Mouse (Mus musculus): ENCODE results near the gene Eya4. TPM values are rescaled to one million over a fixed set of nuclear protein-coding genes. Genes with fewer than 3 reads are reported as not detected.
A peak's percentile ranks its signal among the peaks of the same experiment; 100 is the strongest.

Gene Eya4
- 1 to 10 TPM; 4.5 to 7.2 (median 6.0) TPM for total RNA-seq (2022)

DNA sequence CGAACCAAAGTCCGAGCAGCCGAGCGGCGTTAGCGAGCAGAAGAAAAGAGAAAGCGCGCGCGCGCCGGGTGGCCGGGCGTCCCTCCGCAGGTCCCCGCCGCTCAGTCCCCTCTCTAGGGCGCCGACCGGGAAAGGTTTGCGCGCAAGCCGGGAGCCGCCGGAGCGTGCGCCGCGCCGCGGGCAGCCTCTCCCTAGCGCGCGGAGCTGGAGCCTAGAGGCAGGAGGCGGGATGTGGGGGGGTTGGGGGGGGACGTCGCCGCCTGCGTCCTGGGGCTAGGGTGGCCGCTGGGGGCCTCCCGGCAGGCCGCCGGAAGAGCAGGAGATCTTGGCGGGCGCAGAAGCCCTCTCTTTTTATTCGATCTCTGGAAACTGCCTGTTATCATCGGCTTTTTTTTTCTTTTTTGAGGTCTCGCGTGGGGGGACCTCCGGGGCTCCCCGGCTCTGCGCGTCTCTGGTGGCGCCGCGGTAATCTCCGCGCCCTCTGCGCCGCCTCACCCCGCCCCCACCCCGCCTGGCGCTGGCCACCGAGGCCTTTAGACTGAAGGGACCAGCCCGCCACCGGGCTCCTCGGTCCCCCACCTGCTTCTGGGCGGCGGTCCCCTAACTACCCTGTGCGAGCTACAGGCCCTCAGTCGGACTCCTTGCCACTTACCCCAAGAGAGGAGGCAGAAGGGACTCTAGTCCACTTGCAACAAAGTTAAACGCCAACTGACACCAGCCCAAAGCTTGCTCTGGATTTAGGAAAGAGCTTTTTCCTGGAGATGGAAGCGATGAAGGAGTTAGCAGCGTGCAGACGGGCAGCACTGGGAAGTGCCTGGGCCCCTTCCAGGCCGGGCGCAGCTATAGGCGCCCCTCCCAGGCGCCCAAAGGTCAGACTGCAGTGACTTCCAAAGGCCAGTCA is at the start of gene Eya4:
TSS of gene Eya4 (minus strand) at position 776 of the 901 bp plus-strand sequence.
- DNase-seq (ENCODE audit: low spot score in 2 of 2) = peak; percentile 6 to 23

DNA sequence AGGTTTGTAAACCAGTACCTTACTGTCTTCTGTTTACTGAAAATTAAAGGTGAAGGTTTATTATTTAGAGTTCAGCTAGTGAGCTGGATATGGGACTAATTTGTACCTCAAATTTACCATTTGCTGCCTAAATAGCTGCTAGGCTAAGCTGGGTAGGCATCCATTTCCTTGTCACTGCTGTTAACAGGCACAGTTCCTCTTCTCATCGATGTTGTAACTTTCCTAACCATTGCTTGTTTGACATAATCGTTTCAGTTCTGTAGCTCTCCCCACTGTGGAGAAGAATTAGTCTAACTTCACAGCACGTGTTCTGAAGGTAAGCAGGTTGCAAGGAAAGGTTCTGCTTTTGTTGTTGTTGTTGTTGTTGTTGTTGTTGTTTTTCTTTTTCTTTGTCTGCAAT is 44.8 kb upstream of the Eya4 start:
- no peak for DNase-seq (ENCODE audit: low spot score in 2 of 2)

DNA sequence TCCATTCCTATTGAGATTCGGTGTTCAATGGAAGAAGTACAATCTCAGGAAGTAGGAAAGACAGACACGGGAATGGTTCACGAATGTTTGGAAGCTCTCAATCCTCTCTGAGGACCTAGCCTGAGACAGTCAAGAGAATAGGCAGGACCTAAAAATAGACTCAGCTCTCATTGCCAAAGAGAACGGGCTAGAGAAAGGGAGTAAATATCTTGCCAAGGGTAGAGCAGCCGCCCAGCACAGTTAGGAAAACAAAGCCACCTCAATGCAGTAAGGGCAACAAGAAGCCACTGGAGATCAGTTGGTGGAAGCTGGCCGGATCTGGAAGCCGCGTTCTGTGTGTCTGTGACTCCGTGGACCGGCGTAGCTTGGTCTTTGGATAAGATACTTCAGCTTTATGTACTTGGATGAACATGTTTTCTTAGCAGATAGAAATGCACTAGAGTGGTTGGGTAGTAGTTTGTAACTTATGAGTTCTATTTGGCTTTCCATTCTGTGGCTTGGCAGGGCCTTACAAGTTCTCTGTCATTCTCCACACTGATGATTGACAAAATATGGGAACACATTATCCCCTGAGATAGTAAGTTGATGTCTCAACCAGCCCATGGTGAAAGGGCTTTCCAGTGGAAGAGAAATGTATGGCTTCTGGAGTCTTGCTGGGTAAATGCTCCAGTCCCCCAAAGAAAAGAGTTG is 44.1 kb upstream of the Eya4 start:
- DNase-seq (ENCODE audit: low spot score in 2 of 2) = no peak

DNA sequence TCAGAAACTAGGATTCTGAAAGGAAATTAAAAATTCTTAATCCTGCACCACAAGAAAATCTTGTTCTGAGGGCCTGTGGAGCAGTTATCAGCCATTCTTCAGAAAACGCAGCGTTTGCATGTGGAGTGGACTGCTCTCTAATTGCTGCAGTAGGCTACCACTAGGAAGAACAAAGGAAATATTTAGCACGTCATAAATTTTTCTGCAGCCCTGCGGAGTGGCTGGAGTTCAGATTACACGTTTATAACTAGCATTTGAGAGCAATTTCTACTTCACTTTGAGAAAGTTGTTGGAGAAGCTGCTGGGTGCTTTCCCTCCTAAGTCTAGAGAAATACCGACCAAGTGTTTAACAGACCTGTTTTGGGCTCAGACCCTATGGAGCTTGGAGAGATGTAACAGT is 43.6 kb upstream of the Eya4 start:
- no peak for DNase-seq (ENCODE audit: low spot score in 2 of 2)

DNA sequence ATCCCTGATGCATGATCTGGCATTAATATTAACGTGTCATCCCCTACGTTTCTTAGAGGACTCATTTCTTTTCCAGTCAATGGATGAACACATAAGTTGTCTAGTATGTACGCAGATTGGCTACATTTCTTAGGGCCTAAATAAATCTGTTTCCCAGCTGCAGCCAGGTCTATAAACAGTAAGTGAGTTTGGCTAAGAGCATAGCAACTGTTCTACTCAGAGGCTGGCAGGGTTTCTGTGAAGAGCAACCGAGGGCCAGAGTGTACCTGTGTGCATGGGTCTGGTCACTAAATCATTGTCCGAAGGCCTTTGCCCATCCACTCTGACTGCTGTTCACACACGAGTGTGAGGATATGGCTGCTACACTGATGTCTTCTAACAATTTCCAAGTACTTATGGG is 13.3 kb upstream of the Eya4 start:
- DNase-seq (ENCODE audit: low spot score in 2 of 2) = no peak

DNA sequence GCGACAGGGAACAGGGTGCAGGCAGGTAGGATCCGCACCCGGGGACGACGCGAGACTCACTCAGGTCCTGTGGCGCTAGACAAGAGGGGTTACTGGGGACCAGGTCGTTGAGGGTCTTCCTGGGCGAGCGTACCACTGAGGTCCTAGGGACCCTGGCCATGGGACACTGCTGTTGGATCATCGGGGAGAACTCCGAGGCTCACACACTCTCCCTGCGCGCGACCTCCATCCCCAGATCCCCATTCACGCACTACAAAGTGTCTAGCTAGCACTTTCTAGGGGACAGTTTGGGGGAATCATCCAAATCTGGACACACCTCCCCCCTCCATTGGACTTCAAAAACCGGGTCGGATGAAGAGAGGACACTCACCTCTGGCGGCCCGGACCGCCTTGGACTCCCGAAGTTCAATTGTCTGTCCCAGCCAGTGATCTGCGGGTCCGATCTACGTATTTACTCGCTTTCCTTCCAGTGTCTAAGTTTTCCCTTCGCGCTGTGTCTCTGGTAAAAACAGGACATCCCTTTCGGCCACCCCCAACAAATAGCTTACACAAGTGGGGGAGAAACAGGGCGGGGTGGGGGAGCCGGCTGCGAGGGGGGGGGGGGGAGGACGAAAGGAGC is 1.1 kb downstream of the Eya4 start:
- DNase-seq (ENCODE audit: low spot score in 2 of 2) = peak in 1 of 2 experiments; percentile 12

DNA sequence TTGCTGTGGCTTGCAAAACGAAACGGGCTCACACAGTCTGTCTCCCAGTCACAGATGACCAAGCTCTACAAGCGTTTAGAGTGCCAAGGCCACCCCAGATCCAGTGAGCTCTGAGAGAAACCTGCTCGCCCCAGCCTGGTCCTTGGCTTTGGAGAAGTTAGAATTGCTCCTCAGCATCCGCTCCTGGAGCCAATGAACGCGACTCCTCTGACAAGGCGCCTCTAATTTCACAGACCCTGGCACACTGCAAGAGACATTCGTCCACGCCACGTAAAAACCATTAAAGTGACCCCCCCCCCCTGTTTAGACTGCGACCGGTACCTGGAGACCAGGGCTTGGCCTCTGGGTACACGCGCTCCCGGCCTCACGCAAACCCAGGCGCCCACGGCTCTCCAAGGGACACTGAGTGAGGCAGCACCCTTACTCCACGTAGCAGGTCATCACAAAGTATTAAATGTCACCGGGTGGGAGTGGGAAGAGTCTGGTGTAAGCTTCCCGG is 1.6 kb downstream of the Eya4 start:
- DNase-seq (ENCODE audit: low spot score in 2 of 2) = no peak

DNA sequence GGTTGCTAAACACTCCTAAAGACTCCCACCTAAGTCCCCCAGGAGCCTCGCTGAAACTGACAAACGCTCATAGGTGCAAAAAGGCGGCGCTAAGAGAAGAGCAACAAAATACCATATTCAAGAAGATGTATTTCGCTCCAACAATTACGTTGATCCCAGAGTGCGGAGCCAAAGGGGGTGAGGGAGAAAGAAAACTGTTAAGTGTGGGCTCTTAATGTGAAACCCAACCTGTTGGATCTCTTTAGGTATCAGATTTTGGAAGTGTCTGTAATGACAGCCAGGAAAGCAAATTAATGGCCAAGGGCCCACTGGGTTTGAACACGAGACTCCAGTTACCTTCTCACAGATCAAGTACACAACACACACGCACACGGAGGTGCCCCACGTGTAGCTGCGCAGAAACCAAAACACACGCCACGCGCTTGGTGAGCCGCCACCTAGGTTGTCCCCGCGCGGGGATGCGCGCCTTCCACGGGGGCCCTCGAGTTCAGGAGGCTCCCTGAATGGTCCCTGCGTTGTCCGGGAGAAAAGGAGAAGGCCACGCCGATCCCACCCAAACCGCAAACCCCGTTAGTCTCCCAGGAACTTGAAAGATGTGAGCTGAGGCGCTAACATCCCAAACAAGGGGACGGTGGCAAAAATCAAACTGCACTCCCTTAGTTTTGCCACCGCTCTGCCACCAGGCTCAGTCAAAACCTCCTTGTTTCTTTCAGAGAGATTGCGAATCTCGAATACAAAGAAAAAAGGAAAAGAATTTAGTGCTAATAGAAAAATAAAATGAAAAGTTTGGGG is 2.3 kb downstream of the Eya4 start:
- DNase-seq (ENCODE audit: low spot score in 2 of 2) = no peak

DNA sequence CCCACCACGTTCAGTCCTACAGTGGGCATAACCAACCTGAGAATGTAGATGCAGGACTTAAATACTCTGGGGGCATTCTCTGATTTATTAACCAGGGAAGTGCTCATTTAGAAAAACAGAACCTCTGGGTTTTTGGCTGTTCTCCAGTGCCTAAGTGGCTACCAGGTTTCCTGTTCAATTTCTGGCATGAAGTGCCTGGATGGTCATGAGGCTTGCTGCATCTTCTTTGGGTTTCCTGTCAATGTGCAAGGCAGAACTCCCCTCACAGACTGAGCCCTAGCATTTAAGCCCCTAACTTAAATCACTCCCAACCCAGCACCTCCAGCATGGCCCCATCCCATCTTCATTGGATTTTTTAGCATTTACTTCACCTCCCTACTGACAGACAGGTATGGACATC is 13.3 kb downstream of the Eya4 start:
- no peak for DNase-seq (ENCODE audit: low spot score in 2 of 2)

DNA sequence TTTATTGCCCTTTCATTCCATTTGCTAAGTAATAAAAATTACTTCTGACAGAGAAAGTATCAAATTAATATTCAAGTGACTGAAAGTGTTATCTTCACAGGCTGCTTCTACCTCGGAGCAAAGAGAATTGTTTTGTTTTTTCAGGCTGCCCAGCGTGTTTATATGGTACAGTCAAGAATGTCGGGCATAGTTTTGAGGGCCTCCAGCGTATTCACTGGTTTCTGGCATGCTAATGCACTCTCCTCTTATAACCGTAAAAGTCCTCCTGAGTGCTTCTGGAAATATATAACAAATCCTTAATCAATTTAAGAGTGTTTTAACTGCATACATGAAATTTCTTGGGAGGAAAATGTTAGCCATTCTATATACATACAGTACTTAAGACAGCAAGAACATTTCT is 17.8 kb downstream of the Eya4 start:
- no peak for DNase-seq (ENCODE audit: low spot score in 2 of 2)

DNA sequence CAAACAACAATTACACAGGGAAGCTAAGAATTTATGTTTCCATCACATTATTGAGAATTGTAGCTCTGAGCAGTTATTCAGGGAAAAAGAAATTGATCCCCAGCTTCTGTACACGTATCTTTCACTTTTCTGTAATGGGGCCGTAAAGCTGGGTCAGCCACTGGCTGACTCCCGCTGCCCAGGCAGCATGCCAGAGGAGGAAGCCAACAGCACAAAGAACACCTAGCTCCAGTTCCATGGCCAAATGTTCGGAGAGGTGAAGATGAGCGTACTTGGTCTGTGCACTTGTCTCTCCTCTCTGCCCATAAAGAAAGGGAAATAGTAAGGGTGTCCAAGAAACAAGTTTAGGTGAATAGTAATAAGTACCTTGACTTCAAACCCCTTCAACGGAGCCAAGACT is 22.9 kb downstream of the Eya4 start:
- no peak for DNase-seq (ENCODE audit: low spot score in 2 of 2)

DNA sequence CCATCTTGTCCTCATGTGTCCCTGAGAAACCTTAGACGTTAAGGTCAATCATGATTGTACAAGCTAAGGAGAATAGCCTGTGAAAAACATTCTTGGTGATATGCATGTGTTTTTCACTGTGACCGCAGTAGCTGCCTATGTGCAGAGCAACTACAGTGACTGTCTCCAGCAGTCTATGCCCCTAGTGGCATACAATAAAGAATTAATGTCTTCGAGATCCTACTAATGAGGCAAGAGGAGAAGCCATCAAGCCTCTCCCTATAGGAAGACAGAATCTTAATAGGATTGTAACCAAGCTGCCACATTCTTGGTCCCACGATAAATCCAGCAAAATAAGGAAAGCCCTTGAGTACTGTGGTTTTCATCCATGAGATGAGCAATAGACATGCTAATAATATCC is 28.3 kb downstream of the Eya4 start:
- DNase-seq (ENCODE audit: low spot score in 2 of 2) = no peak

DNA sequence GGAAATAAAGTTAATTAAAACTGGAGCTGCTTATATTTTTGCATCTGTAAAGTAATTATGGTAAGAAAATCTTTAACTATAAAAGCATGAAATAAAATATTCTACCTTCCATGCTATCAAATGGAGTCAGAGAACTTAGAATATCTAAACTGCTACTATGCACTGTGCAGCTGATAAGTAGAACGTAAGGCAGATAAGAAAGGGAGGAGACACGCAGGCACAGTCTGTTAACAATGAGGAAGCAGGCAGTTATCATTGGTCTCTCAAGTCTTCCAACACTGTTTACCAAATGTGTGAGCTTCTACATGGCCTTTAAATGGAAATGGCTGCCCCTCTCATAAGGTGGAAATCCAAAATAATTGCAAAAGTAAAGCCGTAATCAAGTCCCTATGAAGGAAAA is 55.0 kb downstream of the Eya4 start:
- no peak for DNase-seq (ENCODE audit: low spot score in 2 of 2)

DNA sequence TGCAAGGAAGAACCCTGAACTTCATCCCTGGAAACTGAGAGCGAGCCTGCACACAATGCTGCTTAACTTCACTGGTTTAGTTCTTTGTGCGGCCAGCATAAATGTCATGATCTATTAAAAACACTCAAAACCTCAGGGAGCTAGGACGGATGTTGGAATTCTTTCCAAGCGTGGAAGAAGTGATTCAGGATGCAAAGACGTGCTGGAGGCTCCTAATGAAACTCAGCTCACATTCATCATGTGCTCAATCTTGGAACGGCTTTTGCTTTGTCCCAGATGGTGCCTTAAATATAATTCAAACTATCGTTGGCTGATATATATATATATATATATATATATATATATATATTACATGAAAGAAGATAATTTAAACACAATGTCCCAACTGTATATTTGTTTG is 58.1 kb downstream of the Eya4 start:
- DNase-seq (ENCODE audit: low spot score in 2 of 2) = no peak

DNA sequence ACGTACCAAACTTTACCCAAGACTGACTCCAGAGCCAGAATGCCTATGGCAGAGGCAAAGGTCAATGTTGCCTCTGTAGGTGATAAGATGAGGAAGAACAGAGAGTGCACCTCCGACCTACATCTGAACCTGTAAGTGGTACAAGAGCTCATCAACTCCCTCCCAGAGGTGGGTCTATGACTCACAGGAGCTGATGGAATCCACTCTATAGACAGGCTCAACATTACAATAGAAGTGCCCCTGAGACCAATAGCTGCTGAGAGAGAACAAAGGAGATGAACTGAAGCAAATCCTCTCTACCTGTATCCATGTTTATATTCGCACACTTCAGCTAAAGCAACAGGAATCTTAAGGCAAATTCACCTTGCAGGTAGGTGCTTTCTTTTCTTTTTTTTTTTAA is 73.2 kb downstream of the Eya4 start:
- no peak for DNase-seq (ENCODE audit: low spot score in 2 of 2)

DNA sequence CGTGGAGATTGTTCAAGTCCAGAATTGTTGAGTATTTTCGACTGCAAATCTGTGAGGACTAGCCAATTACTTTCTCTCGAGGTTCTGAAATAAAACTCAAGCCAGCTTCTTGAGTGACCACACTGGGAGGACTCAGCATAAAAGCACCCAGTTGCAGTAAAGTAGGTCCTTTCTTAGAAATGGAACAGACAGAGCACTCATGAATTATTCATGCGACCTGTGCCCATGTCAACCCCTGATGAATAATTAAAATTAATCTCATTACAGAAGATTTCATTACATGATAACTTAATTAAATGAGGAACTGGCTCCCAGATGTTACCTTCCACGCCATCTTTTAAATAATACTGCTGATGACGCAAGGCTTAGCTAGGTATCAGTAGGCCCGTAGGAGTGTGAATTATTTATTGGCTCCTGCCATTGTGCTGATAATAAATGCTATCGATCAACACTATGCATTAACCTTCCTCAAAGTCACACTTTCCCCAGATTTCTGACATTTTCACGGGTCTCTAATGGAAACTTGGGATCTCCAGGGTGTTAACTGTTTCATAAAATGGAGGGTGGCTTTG is 79.5 kb downstream of the Eya4 start:
- DNase-seq (ENCODE audit: low spot score in 2 of 2) = no peak

DNA sequence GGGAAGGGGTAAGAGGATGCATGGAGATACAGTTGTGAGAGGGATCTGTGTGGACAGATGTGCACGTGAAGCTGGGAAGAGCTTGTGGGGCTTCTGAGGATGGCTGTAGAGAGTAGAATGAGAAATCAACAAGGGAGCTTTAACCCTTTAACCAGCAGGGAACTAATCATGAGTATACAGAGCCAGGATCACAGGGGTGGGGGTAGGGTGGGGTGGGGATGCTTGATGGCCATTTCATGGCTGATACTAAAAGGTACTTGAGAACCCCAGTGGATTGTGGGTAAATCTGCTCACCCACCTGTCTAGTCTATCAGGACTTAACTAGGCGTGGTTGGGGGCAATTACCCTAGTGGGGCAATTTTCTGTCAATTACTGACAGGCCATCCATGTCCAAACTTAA is 80.1 kb downstream of the Eya4 start:
- no peak for DNase-seq (ENCODE audit: low spot score in 2 of 2)

DNA sequence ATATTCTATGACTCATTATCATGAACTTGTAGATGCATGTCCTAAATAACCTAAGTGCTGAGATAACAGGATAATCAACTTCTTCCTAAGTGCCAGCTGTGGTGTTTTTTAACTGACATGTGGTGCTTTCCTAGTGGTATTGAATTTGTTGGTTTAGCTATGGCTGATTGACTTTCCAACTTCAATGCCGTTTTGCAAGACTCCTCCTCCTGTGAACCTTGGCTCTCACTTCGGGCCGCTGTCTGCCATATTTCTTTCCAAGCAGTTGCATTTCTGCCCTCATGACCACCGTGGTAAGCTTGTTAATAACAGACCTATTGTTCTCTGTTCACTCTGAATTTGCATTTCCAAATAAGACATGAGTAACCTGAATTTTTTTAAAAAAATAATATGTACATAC is 98.4 kb downstream of the Eya4 start:
- no peak for DNase-seq (ENCODE audit: low spot score in 2 of 2)

DNA sequence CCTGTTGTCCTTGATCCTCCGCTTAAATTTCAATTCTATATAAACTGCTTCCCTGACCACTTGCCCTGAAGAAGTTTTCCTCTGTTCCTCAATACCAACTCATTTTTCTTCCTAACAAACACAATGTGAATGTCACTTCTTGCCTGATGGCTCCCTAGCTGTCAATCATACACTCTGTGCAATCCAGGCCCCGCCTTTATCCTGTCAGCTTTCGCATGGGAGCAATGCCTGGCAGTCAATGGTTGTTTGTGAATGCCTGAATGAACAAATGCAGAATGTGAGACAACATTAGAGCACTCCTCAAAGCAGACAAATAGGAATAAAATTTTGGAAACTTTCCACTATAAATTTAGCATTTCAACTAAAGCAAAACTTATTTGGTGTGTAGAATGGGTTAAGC is 104.1 kb downstream of the Eya4 start:
- no peak for DNase-seq (ENCODE audit: low spot score in 2 of 2)

DNA sequence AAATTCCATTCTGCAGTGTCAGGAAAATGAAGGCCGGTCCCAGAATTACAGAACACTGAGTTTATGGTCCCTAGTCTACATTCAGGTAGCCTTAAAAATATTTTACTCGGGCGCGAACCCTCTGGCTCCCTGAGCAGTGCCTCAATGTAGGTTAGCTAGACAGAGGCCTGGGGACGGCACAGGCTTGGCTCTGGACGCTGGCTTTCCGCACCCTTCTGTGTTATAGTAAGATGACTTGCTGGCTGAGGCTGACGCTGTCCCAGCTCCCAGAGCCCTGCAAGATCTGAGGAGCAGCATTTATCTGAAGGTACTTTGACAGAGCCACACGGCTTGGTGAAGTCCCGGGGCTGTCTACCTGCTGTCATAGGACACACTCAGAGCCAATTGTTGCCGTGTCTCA is 113.7 kb downstream of the Eya4 start:
- no peak for DNase-seq (ENCODE audit: low spot score in 2 of 2)

DNA sequence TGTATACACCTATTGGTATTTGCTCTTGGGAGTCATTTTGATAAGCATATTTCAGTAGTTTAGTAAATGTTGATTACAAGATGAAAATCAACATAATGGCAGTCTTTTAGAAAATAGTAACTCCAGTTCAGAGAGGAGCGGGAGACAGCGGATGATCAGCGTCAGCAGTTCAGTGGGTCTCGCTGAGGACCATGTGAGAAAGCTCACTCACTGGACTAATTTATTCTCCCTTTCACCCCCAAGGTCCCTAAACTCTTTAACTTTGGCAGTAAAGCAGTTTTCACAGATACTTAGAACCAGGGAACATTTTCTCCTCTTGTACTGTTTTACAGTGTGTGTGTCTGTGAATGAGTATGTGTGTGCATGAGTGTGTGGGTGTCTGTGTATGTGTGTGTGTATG is 115.2 kb downstream of the Eya4 start:
- DNase-seq (ENCODE audit: low spot score in 2 of 2) = no peak

All from layer of hippocampus, adult 8-10 months (tissue).